Mouse (Mus musculus) forebrain, embryonic 12.5 days (tissue): ENCODE measurements around the gene Gm49398. TPM values are rescaled to one million over a fixed set of nuclear protein-coding genes. Genes with fewer than 3 reads are reported as not detected.

Experiments used
- ATAC-seq: fragments of 200-750 bp; cut with Nextera tagmentation; 2 replicates; pipeline ENCODE4 v1.8.0; 2017; ENCODE audit warnings: moderate TSS enrichment; ENCODE audit not compliant: low FRiP score
- H3K27ac ChIP-seq: fragments of 300-500 bp; sonication (generic); 2 replicates; pipeline ENCODE4 v1.5.1; 2016; ENCODE audit warnings: mild to moderate bottlenecking
- H3K27me3 ChIP-seq: fragments of 300-500 bp; sonication (generic); 2 replicates; pipeline ENCODE4 v1.6.1; 2016; ENCODE audit warnings: mild to moderate bottlenecking
- H3K36me3 ChIP-seq: fragments of 300-500 bp; sonication (generic); replicated peaks from 2 replicates; pipeline ENCODE4 v1.6.1; 2016; ENCODE audit warnings: mild to moderate bottlenecking
- H3K4me1 ChIP-seq: fragments of 300-500 bp; sonication (generic); 2 replicates; pipeline ENCODE4 v1.6.1; 2016
- H3K4me2 ChIP-seq: fragments of 300-500 bp; sonication (generic); 2 replicates; pipeline ENCODE4 v1.6.1; 2016; ENCODE audit warnings: mild to moderate bottlenecking, moderate library complexity
- H3K4me3 ChIP-seq: fragments of 300-500 bp; sonication (generic); replicated peaks from 2 replicates; pipeline ENCODE4 v1.5.1; 2016; ENCODE audit warnings: mild to moderate bottlenecking
- H3K9ac ChIP-seq: fragments of 300-500 bp; sonication (generic); 2 replicates; pipeline ENCODE4 v1.6.1; 2016; ENCODE audit warnings: mild to moderate bottlenecking
- H3K9me3 ChIP-seq: fragments of 300-500 bp; sonication (generic); 2 replicates; pipeline ENCODE4 v1.6.1; 2016
- WGBS: fragments of 180-500 bp; shearing (Covaris S2); methylation state at CpG from one replicate; pipeline ENCODE4 v1.1.7; 2016; 5-methylcytosine and 5-hydroxymethylcytosine counted together
- microRNA-seq: library from miRNA; unstranded; fragments of <30 nt; microRNA quantifications from one replicate; pipeline ENCODE4, GENCODE M21; 2017
- polyA plus RNA-seq: library from polyadenylated mRNA; unstranded; fragments of >200 nt; fragmentation: Nextera tagmentation; extraction: Ambion mirVana; gene quantifications from 2 replicates; pipeline ENCODE4 v1.2.1, GENCODE M21; 2016

Gene Gm49398
- not detected in 2 replicates for polyA plus RNA-seq

DNA sequence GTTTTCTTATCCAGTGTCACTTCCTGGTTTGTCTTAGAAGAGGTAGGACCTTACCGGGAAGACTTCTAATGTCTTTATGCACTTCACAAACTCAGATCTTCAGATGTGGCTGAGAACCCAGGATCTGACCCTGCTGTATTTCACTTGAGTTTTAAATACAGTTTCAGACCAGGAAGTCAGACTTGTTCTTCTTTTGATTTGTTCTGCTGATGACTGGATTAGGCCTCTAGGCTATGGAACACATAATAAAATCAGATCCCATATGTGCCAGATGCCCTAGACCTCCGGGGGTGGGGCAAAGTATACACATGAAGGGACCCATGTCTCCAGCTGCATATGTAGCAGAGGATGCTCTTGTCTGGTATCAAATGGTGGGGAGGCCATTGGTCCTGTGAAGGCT is at the start of gene Gm49398:
Gene Gm49398, minus strand, starts transcription at position 101 of the 400 bp plus-strand sequence.
- H3K9me3 ChIP-seq = peaks cover 26% of the 10 kb centered on the region
- H3K27me3 ChIP-seq = no peaks in the 10 kb centered on the region
- no peaks in the 10 kb centered on the region for H3K4me1 ChIP-seq
- H3K36me3 ChIP-seq = no peaks in the 10 kb centered on the region
- no peak within 1 kb of the TSS for H3K4me3 ChIP-seq
- no peak within 1 kb of the TSS for H3K4me2 ChIP-seq
- no peak for ATAC-seq
- no peak within 1 kb of the TSS for H3K27ac ChIP-seq
- no peak within 1 kb of the TSS for H3K9ac ChIP-seq
- 87% methylated on average over 2 of the region's 2 CpGs for WGBS

DNA sequence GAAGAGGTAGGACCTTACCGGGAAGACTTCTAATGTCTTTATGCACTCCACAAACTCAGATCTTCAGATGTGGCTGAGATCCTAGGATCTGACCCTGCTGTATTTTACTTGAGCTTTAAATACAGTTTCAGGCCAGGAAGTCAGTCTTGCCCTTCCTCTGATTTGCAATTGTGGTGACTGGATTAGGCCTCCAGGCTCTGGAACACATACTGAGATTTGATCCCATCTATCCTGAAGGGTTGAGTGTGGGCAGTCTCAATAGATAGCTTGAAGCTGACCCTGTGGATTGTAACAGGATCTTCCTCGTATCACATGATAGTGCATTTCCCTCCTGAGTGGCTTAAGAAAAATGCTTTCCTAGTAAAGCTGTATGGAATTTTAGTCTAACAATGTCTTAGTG is 33.4 kb downstream of the Gm49398 start, which contains the start of gene Cts8:
Gene Cts8, minus strand, starts transcription at position 101 of the 400 bp plus-strand sequence.
- H3K9me3 ChIP-seq = peaks cover 37% of the 10 kb centered on the region
- 86% methylated on average over 2 of the region's 2 CpGs for WGBS
- H3K27me3 ChIP-seq = no peaks in the 10 kb centered on the region

DNA sequence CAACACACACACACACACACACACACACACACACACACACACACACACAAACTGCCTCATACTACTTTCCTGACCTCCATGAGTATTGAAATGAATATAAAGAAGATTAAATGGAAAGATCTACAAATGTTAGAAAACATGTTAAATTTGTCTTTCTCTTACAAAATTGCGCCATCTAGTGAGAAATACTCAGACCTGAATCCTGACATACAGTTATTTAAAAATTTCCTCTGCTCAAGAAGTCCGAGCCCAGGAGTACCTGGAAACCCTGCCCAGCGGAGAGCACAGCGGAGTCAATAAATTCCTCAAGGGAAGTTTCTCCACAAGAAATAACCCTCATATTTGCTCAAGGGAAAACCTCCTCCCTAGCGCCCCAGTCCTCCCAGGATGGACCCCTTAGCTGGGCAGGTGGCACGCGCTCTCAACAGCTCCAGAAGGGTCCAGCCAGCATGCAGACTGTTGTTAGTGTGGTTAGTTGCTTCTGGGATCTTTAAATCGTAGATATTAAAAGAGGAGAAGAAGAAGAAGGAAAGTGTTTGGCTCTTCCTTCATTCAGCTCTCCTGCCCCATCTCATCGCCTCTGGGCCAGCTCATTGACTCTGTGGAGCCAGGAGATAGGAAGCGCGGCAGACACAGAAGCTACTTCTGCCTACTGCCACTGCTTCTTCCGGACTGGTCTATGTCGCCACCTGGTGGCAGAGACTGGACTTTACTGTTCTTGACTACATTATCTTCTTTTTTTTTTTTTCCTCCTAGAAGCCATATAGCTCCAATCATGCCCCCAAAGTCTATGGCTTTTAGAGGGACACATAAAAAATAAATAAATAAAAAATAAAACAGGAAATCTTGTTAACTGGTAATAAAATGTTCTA is 47.3 kb downstream of the Gm49398 start:
- Histone ChIP-seq H3K4me3 (no peak overlapping the region), H3K4me2 (no peak overlapping the region), H3K4me1 (no peaks in the 10 kb centered on the region), H3K27me3 (no peaks in the 10 kb centered on the region), H3K36me3 (no peaks in the 10 kb centered on the region), H3K9ac (no peak overlapping the region), H3K9me3 (peaks cover 19% of the 10 kb centered on the region), H3K27ac (no peak overlapping the region)
- ATAC-seq = no peak
- 60% methylated on average over 13 of the region's 13 CpGs for WGBS

More for the DNA sequence above, 33.4 kb downstream of the Gm49398 start, which contains the start of gene Cts8:
- no peaks in the 10 kb centered on the region for H3K36me3 ChIP-seq
- no peak within 1 kb of the TSS for H3K4me3 ChIP-seq
- no peak within 1 kb of the TSS for H3K9ac ChIP-seq
- ATAC-seq = no peak
- no peak within 1 kb of the TSS for H3K4me2 ChIP-seq
- H3K27ac ChIP-seq = no peak within 1 kb of the TSS
- no peaks in the 10 kb centered on the region for H3K4me1 ChIP-seq

DNA sequence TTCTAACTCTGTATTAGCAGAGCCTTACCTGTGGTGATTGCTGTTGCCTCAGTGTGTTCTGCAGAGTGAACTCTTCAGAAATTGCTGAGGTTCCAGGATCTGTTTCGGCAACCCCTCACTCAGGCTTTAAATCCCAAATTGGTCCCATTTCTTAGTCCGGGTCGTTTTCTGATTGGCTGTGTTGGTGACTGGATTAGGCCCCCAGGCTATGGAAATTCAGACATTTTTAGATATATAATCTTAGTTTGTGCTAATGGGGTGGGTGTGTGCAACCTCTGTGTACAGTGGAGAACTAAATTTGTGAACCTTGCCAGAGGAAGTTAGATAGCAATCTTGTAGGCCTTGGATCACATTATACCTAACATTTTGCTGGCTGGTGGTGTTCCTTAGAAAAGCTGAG is 85.3 kb downstream of the Gm49398 start, which contains the start of gene Cts6:
Gene Cts6, minus strand, starts transcription at position 101 of the 400 bp plus-strand sequence.
- WGBS = 90% methylated on average over 3 of the region's 3 CpGs
- H3K27ac ChIP-seq = no peak within 1 kb of the TSS
- H3K36me3 ChIP-seq = no peaks in the 10 kb centered on the region
- no peak within 1 kb of the TSS for H3K9ac ChIP-seq
- no peak within 1 kb of the TSS for H3K4me3 ChIP-seq
- H3K9me3 ChIP-seq = peaks cover 45% of the 10 kb centered on the region
- no peak for ATAC-seq
- H3K4me2 ChIP-seq = no peak within 1 kb of the TSS
- no peaks in the 10 kb centered on the region for H3K4me1 ChIP-seq
- H3K27me3 ChIP-seq = no peaks in the 10 kb centered on the region

Small RNAs within 50 kb of the gene (microRNA-seq; reads per million reads assigned to microRNA genes)
- not detected for gene Gm27704

Other genes with a start within 250 kb of the Gm49398 start
- not detected in 2 replicates for gene Ctsq, start 248.2 kb downstream of the Gm49398 start, polyA plus RNA-seq
- gene Ctsr, start 124.6 kb downstream of the Gm49398 start, polyA plus RNA-seq = not detected in 2 replicates
- not detected in 2 replicates for gene Cts6, start 85.4 kb downstream of the Gm49398 start, polyA plus RNA-seq
- not detected in 2 replicates for gene Cts8, start 33.5 kb downstream of the Gm49398 start, polyA plus RNA-seq
- gene Cts7, start 69.4 kb upstream of the Gm49398 start, polyA plus RNA-seq = not detected in 2 replicates